Comparison of ENCODE assay signal across 8 mouse cellular contexts in genomic region chr10:18904108-18904507, GRCm38 (mm10). TPM values are rescaled to one million over a fixed set of nuclear protein-coding genes. Genes with fewer than 3 reads are reported as not detected.
A peak's percentile ranks its signal among the peaks of the same experiment; 100 is the strongest.
DNase-seq lines count a peak whose midpoint lies in the region; ATAC-seq and TF ChIP-seq lines count a peak whose summit lies in the region.

No protein-coding gene starts in this region.

- peak; percentile 58 for ATAC-seq in inflammation-experienced regulatory T-cells, adult 6 months
- no peak for ATAC-seq in midbrain, postnatal 0 days (ENCODE audit: low FRiP score)

- H3K36me3 ChIP-seq in heart, embryonic 10.5 days: no peaks in the 10 kb centered on the region
- no peaks in the 10 kb centered on the region for H3K36me3 ChIP-seq in midbrain, postnatal 0 days (ENCODE audit: insufficient read depth, low read length)

- no peaks in the 10 kb centered on the region for H3K27me3 ChIP-seq in heart, embryonic 10.5 days (ENCODE audit: insufficient read depth, poor library complexity, severe bottlenecking)
- H3K27me3 ChIP-seq in midbrain, postnatal 0 days (ENCODE audit: insufficient read depth, low read length): no peaks in the 10 kb centered on the region

- H3K9me3 ChIP-seq in heart, embryonic 10.5 days: no peaks in the 10 kb centered on the region
- H3K9me3 ChIP-seq in midbrain, postnatal 0 days (ENCODE audit: low read length): no peaks in the 10 kb centered on the region

- H3K9ac ChIP-seq in midbrain, postnatal 0 days (replicated peaks; ENCODE audit: low read length, poor library complexity, severe bottlenecking): no peak overlapping the region

- WGBS in heart, embryonic 10.5 days: 17% methylated on average over 6 of the region's 6 CpGs
- 27% methylated on average over 6 of the region's 6 CpGs for WGBS in midbrain, postnatal 0 days

- no peak overlapping the region for H3K4me3 ChIP-seq in heart, embryonic 10.5 days
- no peak overlapping the region for H3K4me3 ChIP-seq in midbrain, postnatal 0 days (ENCODE audit: low read depth, low read length)

- intact Hi-C loops in heart, postnatal 14 days (cut with DNase I): loop anchor here (1.0 to 2.0 kb wide), 2 partner anchors 67 to 341 kb away; no protein-coding TSS in a partner anchor

- peak; percentile 58 to 73 for DNase-seq in heart, postnatal 14 days
- no peak for DNase-seq in heart, embryonic 10.5 days (ENCODE audit: low spot score)
- peak; percentile 53 for DNase-seq in urinary bladder, postnatal 14 days (ENCODE audit: low spot score)
- no peak for DNase-seq in urinary bladder, postnatal 10 days (ENCODE audit: low spot score)
- DNase-seq in cerebellum, adult 9-11 months: peak; percentile 8
- DNase-seq in midbrain, postnatal 0 days (ENCODE audit: low spot score): no peak
- peak; percentile 54 for DNase-seq in urinary bladder, postnatal 25 days (ENCODE audit: low spot score)

- no peaks in the 10 kb centered on the region for H3K4me1 ChIP-seq in heart, embryonic 10.5 days
- no peaks in the 10 kb centered on the region for H3K4me1 ChIP-seq in midbrain, postnatal 0 days (ENCODE audit: insufficient read depth, low read length)

- peak; percentile 79 for TF ChIP-seq CTCF in midbrain, postnatal 0 days (IDR thresholded peaks at IDR 0.05)

- H3K27ac ChIP-seq in heart, embryonic 10.5 days: no peak overlapping the region
- H3K27ac ChIP-seq in midbrain, postnatal 0 days (ENCODE audit: low read depth, low read length): no peak overlapping the region

- H3K4me2 ChIP-seq in midbrain, postnatal 0 days (ENCODE audit: low read depth, low read length, poor library complexity, severe bottlenecking): no peak overlapping the region

RNA-seq across cellular contexts. Expression of gene Perp, which starts 59.3 kb away (rescaled TPM):
- 100 to 1,000 TPM; 147 TPM for total RNA-seq in heart, postnatal 14 days (2021)
- polyA plus RNA-seq in heart, embryonic 10.5 days (2016; fragmentation: Nextera tagmentation; extraction: Ambion mirVana): 51.5 and 89.4 TPM in 2 replicates
- 1 to 10 TPM in 1 of 3 experiments, under 1 TPM in 2; 0.68 to 6.9 (median 0.69) TPM for polyA plus RNA-seq in inflammation-experienced regulatory T-cells, adult 6 months (2017; shearing (Covaris generic))
- total RNA-seq in midbrain, postnatal 0 days (2014; rRNA removed): 24.2 and 25.7 TPM in 2 replicates
- 24.4 and 25.6 TPM in 2 replicates for polyA plus RNA-seq in midbrain, postnatal 0 days (2015; fragmentation: Nextera tagmentation; extraction: Ambion mirVana)

Comparison
In these comparisons a context has a peak if more than half of its experiments do, and no peak if none do; other contexts are left out.
1. DNase-seq: peak in heart, postnatal 14 days (2 of 2), urinary bladder, postnatal 14 days (single experiment), cerebellum, adult 9-11 months (single experiment) and urinary bladder, postnatal 25 days (single experiment); none in heart, embryonic 10.5 days (single experiment), urinary bladder, postnatal 10 days (single experiment) and midbrain, postnatal 0 days (single experiment).